Mouse (Mus musculus): Measurements from ENCODE around the gene Prex1.

The Prex1 gene

DNA sequence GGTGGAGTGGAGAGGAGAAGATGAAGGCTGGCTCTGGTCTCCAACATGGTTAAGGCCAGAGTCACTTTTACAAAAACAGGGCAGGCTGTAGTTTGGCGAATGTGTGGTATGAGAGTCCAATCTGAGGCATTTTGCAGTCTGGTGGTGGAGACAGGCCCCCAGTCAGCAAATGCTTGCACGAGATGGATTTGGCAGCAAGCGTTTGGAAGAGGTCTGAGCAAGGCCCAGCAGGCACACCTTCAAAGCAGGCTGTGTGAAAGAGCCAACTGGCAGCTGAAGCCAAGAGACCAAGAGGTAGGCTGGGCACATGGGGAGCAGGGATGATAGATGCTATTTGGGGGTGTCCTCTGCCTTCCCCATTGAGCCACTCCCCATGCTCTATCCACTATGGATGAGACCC, 51.7 kb downstream of the Prex1 start:
- DNase-seq (ENCODE audit: low read depth, low spot score) = no peak

DNA sequence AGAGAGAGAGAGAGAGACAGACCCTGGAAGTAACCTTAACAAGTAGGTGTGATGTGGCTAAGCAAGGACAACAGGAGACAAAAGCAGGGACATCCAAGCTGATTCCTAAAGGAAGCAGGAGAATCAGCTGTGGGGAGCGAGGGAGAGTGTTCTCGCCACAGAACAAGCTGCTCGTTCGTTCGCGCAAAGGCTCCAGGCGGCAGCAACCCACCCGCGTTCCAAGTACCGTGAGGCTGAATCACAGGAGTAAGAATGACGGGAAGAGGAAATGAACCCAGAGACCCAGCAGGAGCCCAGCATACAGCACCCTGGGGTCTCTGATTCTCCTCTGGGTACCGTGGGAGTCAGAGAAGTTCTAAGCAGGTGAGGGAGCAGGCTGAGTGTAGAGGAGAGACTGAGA, 52.1 kb downstream of the Prex1 start:
- DNase-seq (ENCODE audit: low read depth, low spot score) = no peak

DNA sequence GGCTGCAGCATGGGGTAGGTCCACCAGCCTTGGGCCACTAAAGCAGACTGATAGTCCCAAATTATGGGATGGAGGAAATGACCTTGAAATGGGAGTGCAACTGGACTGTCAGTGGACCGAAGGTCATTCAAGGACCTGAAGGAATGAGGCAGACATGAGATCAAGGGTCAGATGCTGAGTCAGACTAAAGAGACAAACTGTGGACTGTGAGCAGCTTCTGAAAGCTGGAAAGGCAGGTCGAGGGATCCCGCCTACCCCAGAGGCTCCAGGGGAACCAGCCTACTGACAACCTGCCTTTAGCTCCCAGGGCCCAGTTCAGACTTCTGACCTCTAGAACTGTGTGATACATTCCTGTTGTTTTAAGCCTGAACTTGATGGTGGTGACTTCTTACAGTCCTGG, 55.3 kb downstream of the Prex1 start:
- no peak for DNase-seq (ENCODE audit: low read depth, low spot score)

DNA sequence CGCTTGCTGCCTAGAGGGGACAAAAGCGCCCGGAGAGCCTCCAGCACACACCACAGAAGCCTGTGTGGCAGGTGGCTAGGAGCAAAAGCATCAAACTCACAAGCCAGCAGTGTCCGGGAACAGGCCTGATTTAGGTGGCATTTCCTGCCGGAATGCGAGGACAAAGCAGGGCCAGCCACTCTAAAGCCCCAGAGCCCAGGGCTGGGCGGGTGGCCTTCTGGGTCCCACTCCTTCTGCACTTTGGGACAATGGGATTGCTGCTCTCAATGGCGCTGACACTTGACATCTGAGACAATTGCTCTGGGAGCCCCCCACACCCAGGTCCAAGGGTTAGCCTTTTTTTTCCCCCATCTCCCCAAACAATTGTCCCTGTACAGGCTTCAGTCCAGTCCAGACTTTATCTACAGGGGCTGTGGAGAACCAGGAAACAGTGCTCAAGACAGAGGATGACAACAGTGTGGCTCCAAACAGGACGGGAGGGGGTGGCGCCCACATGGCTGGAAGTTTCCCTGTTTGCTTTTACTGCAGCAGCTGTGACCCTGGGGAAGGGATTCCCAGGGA, 56.1 kb downstream of the Prex1 start:
- no peak for DNase-seq (ENCODE audit: low read depth, low spot score)

GRCm38 (mm10) chr2:166656630-166657029, 57.0 kb downstream of the Prex1 start:
- DNase-seq (ENCODE audit: low read depth, low spot score) = peak; percentile 87

DNA sequence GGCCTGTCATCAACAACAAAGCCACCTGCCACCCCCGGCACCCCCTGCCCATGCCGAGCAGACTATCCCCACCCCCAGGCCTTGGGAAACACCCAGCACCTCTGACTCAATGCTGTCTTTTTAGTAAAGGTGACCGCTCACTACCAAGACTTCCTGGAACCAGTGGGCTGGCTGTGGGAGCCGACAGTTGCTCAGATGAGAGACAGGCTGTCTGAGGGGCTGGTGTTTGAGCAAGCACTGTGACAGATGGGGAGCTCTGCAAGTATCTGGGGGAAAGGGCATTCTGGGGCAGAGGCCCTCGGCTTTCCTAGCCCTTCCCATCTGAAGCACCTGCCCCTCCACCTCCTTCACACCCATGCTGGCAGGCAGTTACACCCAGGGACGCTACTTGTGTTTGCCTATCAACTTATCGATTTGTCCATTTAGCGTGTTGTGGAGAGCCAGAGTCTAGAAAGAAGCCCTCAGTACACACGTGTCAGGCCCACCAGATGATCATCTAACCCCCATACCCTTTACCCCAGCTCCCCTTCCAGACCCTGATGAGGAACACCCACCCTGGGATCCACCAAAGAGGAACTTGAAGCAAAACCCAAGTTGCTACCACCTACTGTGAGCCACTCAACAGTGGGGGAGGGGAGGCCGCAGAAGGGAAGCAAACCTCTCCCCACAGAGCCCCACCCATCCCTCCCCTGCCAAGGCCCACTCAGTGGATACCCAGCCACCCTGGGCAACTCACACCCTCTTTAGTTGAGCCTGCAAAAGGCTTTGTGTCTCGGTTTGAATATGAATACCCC, 57.7 kb downstream of the Prex1 start:
- DNase-seq (ENCODE audit: low read depth, low spot score) = peak; percentile 89

- peak; percentile 19 for DNase-seq (ENCODE audit: low read depth, low spot score)
These were observed 58.3 kb downstream of the Prex1 start for GRCm38 (mm10) chr2:166655308-166655707.

- no peak for DNase-seq (ENCODE audit: low read depth, low spot score)
These were observed 58.8 kb downstream of the Prex1 start for GRCm38 (mm10) chr2:166654875-166655274.

DNA sequence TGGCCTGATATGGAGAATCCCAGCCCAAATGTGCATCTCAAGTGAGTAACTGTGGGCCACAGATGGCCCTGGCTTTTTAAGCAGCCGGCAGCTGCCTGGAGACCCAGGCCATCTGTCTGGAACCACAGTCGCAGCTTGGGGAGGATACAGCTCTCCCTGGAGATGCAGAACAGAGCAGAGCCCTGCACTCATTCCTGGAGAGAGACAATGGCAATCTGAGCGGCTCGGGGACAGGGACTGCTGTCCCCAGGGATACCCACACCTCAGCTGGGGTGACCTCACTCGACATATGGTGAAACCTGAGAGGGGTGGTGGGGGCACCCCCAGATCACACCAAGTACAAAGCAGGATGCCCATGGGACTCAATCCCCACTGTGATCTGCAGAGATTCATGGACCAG, 60.1 kb downstream of the Prex1 start:
- DNase-seq (ENCODE audit: low read depth, low spot score) = no peak

GRCm38 (mm10) chr2:166652672-166653071, 61.0 kb downstream of the Prex1 start:
- peak; percentile 91 for DNase-seq (ENCODE audit: low read depth, low spot score)

DNA sequence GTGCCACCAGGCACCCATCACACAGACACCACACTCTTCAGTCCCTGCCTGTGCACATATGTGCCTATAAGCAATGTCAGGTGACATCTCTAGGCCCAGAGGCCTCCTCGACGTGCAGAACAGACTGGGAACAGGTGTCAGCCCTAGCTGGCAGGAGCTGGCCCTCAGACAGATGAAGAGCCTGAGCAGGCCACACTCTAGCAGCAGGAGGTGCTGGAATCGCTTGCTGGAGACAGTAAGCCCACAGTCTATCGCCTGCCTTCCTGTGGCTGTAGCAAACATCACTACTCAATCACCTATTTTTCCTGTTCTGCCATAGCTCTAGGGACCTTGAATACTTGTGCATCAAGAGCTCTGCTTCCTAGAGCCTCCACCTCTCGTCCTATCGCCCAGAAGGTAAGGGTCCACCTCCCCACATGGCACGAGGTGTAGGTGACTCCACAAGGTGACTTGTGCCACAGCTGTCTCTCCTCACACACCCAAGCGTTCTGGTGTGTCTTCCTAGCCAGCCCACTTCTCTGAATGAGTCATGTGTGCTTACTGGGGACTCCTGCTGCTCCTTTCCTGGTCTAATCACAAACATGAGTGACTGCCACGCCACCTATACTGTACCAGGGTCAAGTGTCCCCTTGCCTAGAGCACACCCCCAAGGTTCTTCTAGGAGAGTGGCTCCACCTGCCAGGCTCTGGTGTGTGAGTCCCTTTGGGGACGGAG, 62.2 kb downstream of the Prex1 start:
- no peak for DNase-seq (ENCODE audit: low read depth, low spot score)

GRCm38 (mm10) chr2:166650414-166650813, 63.2 kb downstream of the Prex1 start:
- no peak for DNase-seq (ENCODE audit: low read depth, low spot score)

DNA sequence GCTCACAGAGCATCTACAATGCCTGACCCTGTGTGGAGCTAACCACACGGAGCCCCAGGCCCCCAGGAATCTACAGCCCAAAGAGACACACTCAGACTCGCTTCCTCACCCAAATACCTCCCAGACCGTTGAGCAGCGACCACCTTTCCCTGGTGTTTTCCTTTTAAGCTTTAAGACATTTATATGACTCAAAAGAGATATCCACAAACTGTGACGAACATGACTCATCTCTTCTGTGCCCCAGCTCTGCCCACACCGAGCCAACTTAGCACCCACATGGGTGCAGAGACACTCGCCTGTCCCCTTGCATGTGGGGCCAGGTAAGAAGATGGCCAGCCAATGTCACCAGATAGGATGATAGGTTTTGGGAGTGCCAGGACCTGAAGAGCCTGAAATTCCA, 66.4 kb downstream of the Prex1 start:
- no peak for DNase-seq (ENCODE audit: low read depth, low spot score)

GRCm38 (mm10) chr2:166646434-166647088, 67.1 kb downstream of the Prex1 start:
- no peak for DNase-seq (ENCODE audit: low read depth, low spot score)

- DNase-seq (ENCODE audit: low read depth, low spot score) = no peak
These were observed 68.8 kb downstream of the Prex1 start for GRCm38 (mm10) chr2:166644816-166645215.

DNA sequence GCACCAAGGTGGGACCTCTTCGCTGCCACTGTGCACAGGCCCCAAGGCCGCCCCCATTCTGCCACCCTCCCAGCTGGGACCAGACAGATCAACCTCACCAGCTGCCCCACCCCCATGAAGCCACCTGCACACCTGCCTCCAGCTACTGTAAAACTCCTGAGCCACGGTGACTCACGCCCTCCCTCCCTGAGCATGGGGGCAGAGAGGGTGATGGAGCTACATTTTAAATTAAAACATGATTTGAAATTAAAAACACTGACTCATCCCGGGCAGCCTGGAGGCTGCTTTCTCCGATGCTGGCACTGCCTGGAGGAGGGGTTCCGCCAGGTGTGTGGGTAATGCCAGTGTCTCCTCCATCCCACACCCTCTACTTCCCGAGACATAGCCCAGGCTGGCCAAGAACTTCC, 71.0 kb downstream of the Prex1 start:
- no peak for DNase-seq (ENCODE audit: low read depth, low spot score)

DNA sequence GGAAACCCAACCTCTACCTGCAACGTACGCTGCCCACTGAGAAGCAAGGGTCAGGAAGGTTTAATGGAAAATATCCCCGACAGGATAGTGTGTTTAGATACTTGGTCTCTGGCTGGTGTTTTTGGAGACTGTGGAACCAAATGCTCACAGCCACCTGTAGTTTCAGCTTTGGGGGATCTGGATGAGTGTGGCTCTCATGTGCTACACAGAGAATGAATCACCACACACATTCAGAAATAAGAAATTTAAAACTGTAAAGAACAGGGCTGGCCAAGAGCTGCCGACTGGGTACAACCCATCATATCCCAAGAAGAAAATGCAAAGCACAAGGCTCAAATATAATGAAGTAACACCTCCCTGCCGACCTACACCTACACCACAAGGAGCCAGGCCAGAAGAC, 73.9 kb downstream of the Prex1 start:
- no peak for DNase-seq (ENCODE audit: low read depth, low spot score)

GRCm38 (mm10) chr2:166638947-166639641, 74.5 kb downstream of the Prex1 start:
- DNase-seq (ENCODE audit: low read depth, low spot score) = no peak

DNA sequence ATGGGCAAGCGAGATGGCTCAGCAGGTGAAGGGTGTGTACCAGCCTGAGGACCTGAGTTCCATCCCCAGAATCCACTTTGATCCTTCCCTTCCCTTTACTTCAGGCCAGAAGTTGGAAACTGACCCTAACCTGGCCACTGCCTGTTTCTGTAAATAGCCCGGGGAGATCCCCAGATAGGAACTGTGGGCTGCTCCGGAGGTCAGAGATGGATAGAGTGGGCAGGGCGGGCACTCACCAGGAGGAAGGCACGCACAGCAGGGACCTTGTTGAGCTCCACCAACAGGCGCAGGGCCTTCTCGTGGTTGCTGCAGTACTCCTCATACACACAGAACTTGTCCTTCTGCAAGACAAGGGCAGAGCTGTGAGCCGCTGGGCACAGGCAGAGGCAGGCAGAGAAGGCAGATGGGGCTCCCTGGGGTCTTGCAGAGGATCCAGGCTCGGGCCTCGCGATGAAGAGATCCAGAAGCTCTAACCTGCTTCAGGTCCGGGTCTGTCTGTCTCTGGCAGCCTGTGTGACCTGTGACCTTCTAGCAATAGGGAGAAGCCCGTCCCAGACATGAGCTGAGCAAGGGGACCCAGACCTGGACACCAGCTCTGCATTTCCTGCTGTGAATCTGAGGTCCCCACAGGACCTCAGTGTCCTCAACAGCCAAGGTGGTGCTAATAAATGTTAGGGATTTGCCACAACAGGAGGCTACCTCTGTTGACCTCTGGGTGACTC, 75.4 kb downstream of the Prex1 start:
- DNase-seq (ENCODE audit: low read depth, low spot score) = no peak

- DNase-seq (ENCODE audit: low read depth, low spot score) = no peak
These were observed 76.0 kb downstream of the Prex1 start for GRCm38 (mm10) chr2:166637673-166637990.

All from ZHBTc4 (cell line).